Mouse (Mus musculus): Measurements from ENCODE around the gene Gpa33.

- no peak for TF ChIP-seq CTCF (IDR thresholded peaks at IDR 0.05; ENCODE audit: control insufficient read depth, insufficient read depth, insufficient read length)
- TF ChIP-seq USF1 (IDR thresholded peaks at IDR 0.05; ENCODE audit: low read depth) = no peak
- no peak for TF ChIP-seq MYOG (IDR thresholded peaks at IDR 0.05; ENCODE audit: control insufficient read depth, extremely low read depth, insufficient read length)
- no peak for TF ChIP-seq MAX (IDR thresholded peaks at IDR 0.05)
- no peak for TF ChIP-seq FOSL1 (IDR thresholded peaks at IDR 0.05; ENCODE audit: insufficient read depth, low read length, poor library complexity, severe bottlenecking)
- TF ChIP-seq MYOD1 (IDR thresholded peaks at IDR 0.05; ENCODE audit: control insufficient read depth, insufficient read length, low read depth) = no peak
- no peak for TF ChIP-seq CEBPB (IDR thresholded peaks at IDR 0.05; ENCODE audit: low read depth)
Measured at GRCm38 (mm10) chr1:166122114-166122513, 7.9 kb upstream of the Gpa33 start.

Measured in C2C12 (cell line).